Mouse (Mus musculus) midbrain, embryonic 14.5 days (tissue): ENCODE results near the gene Ncs1. TPM values are rescaled to one million over a fixed set of nuclear protein-coding genes. Genes with fewer than 3 reads are reported as not detected.
A peak's percentile ranks its signal among the peaks of the same experiment; 100 is the strongest.

Source experiments
- ATAC-seq: fragments of 200-750 bp; cut with Nextera tagmentation; 2 replicates; pipeline ENCODE4 v1.8.0; 2017; ENCODE audit warnings: moderate number of reproducible peaks, moderate library complexity; ENCODE audit not compliant: low FRiP score, low TSS enrichment
- DNase-seq: peaks from one replicate; pipeline ENCODE4 v3.0.0-alpha.2; 2015
- H3K27ac ChIP-seq: fragments of 300-500 bp; sonication (generic); replicated peaks from 2 replicates; pipeline ENCODE4 v1.5.1; 2014; ENCODE audit warnings: mild to moderate bottlenecking, low read depth, low read length, moderate library complexity
- H3K27me3 ChIP-seq: fragments of 300-500 bp; sonication (generic); 2 replicates; pipeline ENCODE4 v1.6.1; 2014; ENCODE audit warnings: low read length, control low read depth, mixed read lengths; ENCODE audit not compliant: control insufficient read depth, insufficient read depth
- H3K36me3 ChIP-seq: fragments of 300-500 bp; sonication (generic); 2 replicates; pipeline ENCODE4 v1.6.1; 2014; ENCODE audit warnings: low read length, control low read depth; ENCODE audit not compliant: control insufficient read depth, insufficient read depth
- H3K4me1 ChIP-seq: fragments of 300-500 bp; sonication (generic); 2 replicates; pipeline ENCODE4 v1.6.1; 2014; ENCODE audit warnings: mild to moderate bottlenecking, antibody characterized with exemption, low read length, control low read depth; ENCODE audit not compliant: control insufficient read depth, insufficient read depth
- H3K4me2 ChIP-seq: fragments of 300-500 bp; sonication (generic); 2 replicates; pipeline ENCODE4 v1.6.1; 2014; ENCODE audit warnings: mild to moderate bottlenecking, low read length, moderate library complexity
- H3K4me3 ChIP-seq: fragments of 300-500 bp; sonication (generic); replicated peaks from 2 replicates; pipeline ENCODE4 v1.5.1; 2014; ENCODE audit warnings: low read depth, low read length
- H3K9ac ChIP-seq: fragments of 300-500 bp; sonication (generic); replicated peaks from 2 replicates; pipeline ENCODE4 v1.6.1; 2014; ENCODE audit warnings: mild to moderate bottlenecking, low read length, moderate library complexity
- H3K9me3 ChIP-seq: fragments of 300-500 bp; sonication (generic); 2 replicates; pipeline ENCODE4 v1.6.1; 2016; ENCODE audit warnings: low read length, control low read depth, mixed read lengths; ENCODE audit not compliant: control insufficient read depth
- WGBS: fragments of 180-500 bp; shearing (Covaris S2); extraction: QIAGEN DNeasy Blood & Tissue Kit; methylation state at CpG from one replicate; pipeline ENCODE4 v1.1.7; 2014; 5-methylcytosine and 5-hydroxymethylcytosine counted together
- polyA plus RNA-seq: library from polyadenylated mRNA; unstranded; fragments of >200 nt; fragmentation: Nextera tagmentation; extraction: Ambion mirVana; gene quantifications from 2 replicates; pipeline ENCODE4 v1.2.1, GENCODE M21; 2014

Gene Ncs1
- polyA plus RNA-seq, result 167 and 185 TPM in 2 replicates

DNA sequence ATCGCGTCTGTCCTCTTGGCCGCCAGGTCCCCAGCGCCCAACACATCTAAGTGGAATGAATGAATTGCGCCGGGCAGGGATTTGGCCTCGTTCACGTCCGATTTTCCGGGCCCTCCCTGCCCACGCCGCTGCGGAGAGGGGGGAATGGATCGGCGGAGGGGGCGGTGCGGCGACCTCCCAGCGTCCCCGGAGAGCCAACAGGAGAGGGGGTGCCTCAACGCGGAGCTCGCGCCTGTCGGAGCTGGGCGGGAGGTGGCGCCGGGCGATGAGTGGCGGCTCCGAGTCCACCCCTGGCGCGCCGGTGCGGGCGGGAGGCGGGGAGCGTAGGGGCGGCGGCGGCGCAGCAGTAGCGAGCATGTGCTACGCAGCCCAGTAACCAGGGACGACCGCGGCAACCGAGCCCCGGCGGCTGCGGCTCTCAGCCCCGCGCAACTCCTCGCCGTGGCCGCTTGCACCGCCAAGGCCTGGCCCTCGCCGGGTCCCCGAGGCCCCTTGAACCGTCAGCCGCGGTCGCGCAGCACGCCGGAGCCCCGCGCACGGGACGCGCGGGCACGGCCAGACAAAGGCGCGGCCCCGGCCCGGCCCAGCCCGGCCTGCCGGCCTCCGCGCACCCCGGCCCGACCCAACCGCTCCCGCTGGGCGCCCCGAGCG is at the start of gene Ncs1:
TSS of gene Ncs1 (plus strand) at position 333 of the 651 bp plus-strand sequence.
- ATAC-seq (peak; percentile 85), DNase-seq (peak; percentile 91)
- peak within 1 kb of the TSS; percentile 90 for H3K27ac ChIP-seq
- peaks cover 31% of the 10 kb centered on the region for H3K4me1 ChIP-seq
- peak within 1 kb of the TSS; percentile 99 for H3K9ac ChIP-seq
- under 1% methylated on average over 77 of the region's 89 CpGs for WGBS
- H3K4me3 ChIP-seq, result peak within 1 kb of the TSS; percentile 96
- H3K9me3 ChIP-seq, result no peaks in the 10 kb centered on the region
- H3K4me2 ChIP-seq, result peak within 1 kb of the TSS; percentile 84
- no peaks in the 10 kb centered on the region for H3K27me3 ChIP-seq
- 0 out of 2 replicates have a peak, but pooled peaks cover 6% of the 10 kb centered on the region for H3K36me3 ChIP-seq

DNA sequence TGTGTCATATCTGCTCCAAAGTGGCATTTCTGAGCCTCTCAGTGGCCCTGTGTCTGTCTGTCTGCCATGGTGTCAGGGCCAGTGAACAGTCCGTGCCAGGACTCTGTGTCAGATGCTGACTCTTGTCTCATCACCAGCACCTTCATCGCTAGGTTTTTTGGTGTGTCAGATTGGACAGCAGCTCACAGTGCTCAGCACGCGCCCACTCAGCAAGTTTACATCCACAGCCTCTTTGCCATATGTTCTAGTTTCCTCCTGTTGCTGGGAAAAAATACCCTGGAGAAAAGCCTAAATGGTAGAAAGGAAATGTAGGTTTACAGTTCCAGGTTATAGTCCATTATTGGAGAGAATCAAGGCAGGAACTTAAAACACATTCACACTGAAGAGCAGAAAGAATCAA is 47.0 kb upstream of the Ncs1 start:
- Histone ChIP-seq H3K4me1 (no peaks in the 10 kb centered on the region), H3K27me3 (no peaks in the 10 kb centered on the region), H3K9ac (no peak overlapping the region), H3K36me3 (peaks cover 21% of the 10 kb centered on the region), H3K4me3 (no peak overlapping the region), H3K4me2 (no peak overlapping the region), H3K9me3 (no peaks in the 10 kb centered on the region), H3K27ac (no peak overlapping the region)
- no peak for DNase-seq
- WGBS, result 97% methylated on average over 4 of the region's 4 CpGs
- ATAC-seq, result no peak

- Histone ChIP-seq H3K36me3 (peaks cover 18% of the 10 kb centered on the region), H3K9me3 (no peaks in the 10 kb centered on the region)
- WGBS, result 96% methylated on average over 2 of the region's 2 CpGs
These were observed 45.6 kb upstream of the Ncs1 start for GRCm38 (mm10) chr2:31200051-31200450.

DNA sequence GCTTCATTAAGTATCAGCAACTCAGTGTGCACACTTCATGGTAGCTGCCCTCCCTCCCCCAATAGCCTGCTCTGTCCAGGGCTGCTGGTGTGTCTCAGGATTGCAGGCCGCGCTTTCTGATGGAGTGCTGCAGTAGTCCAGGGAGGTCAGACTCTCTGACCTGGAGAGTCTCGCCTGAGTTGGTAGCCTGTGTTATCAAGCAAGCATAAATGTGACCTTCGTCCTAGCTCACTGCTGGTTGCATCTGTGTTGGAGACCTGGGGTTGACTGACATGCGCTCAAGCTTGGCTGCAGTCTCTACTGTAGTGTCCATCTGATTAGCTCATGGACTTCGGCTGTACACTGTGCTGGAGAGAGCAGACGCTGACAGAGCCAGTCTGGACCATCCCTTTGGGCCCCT is 43.8 kb upstream of the Ncs1 start:
- Histone ChIP-seq H3K9me3 (no peaks in the 10 kb centered on the region), H3K27me3 (no peaks in the 10 kb centered on the region), H3K9ac (no peak overlapping the region), H3K4me1 (peaks cover 6% of the 10 kb centered on the region; the same call in 1 of the 2 replicates), H3K36me3 (peaks cover 18% of the 10 kb centered on the region), H3K27ac (no peak overlapping the region), H3K4me3 (no peak overlapping the region), H3K4me2 (no peak overlapping the region)
- no peak for DNase-seq
- ATAC-seq, result no peak
- 80% methylated on average over 7 of the region's 7 CpGs for WGBS

More at GRCm38 (mm10) chr2:31200051-31200450, 45.6 kb upstream of the Ncs1 start:
- ATAC-seq (no peak), DNase-seq (no peak)
- H3K27me3 ChIP-seq, result no peaks in the 10 kb centered on the region
- H3K4me3 ChIP-seq, result no peak overlapping the region
- H3K27ac ChIP-seq, result no peak overlapping the region
- no peaks in the 10 kb centered on the region for H3K4me1 ChIP-seq
- H3K4me2 ChIP-seq, result no peak overlapping the region
- no peak overlapping the region for H3K9ac ChIP-seq

DNA sequence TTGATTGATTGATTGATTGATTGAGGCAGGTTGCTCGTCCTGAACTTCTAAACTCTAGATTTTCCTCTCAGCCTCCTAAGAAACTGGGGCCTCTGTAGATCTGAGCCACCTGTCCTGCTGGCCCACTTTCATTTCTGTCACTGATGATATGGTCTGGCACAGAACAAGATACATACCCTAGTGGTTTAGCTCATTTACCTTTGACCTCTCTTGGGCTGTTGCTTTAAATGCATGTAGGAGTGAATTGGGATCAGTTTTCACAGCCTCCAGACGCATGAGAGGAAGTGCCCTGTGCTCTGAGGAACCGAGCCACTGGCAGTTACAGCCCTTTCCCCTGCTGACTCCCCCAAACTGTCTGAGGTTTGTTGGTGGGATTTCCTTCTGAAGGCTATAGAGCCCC is 43.3 kb upstream of the Ncs1 start:
- H3K4me3 ChIP-seq, result no peak overlapping the region
- peaks cover 6% of the 10 kb centered on the region; the same call in 1 of the 2 replicates for H3K4me1 ChIP-seq
- no peak for ATAC-seq
- no peaks in the 10 kb centered on the region for H3K9me3 ChIP-seq
- no peak overlapping the region for H3K9ac ChIP-seq
- H3K27me3 ChIP-seq, result no peaks in the 10 kb centered on the region
- WGBS, result 65% methylated on average over 3 of the region's 3 CpGs
- no peak for DNase-seq
- H3K27ac ChIP-seq, result no peak overlapping the region
- H3K4me2 ChIP-seq, result no peak overlapping the region
- H3K36me3 ChIP-seq, result peaks cover 17% of the 10 kb centered on the region

DNA sequence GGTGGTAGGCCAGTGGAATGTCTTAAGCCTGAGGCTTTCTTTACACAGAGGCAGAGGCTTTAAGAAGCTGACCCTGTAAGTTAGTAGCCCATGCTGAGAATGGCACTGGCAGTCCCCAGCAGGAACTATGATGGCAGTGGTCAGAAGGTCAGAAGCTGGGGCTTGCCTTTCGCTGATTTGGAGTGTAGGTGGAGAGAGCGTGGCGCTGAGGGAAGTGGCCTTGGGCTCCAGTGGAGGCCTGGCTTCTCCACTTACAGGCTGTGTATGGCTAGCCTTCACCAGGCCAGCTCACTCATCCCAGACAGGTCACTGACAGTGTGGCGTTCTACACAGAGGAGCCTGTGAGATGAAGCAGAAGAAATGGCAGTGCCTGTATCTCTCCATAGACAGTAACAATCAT is 42.7 kb upstream of the Ncs1 start:
- Histone ChIP-seq H3K9me3 (no peaks in the 10 kb centered on the region), H3K4me2 (no peak overlapping the region), H3K27ac (no peak overlapping the region), H3K9ac (no peak overlapping the region), H3K36me3 (peaks cover 14% of the 10 kb centered on the region), H3K27me3 (no peaks in the 10 kb centered on the region), H3K4me3 (no peak overlapping the region), H3K4me1 (peaks cover 6% of the 10 kb centered on the region; the same call in 1 of the 2 replicates)
- DNase-seq (no peak), ATAC-seq (no peak)
- 90% methylated on average over 4 of the region's 4 CpGs for WGBS

DNA sequence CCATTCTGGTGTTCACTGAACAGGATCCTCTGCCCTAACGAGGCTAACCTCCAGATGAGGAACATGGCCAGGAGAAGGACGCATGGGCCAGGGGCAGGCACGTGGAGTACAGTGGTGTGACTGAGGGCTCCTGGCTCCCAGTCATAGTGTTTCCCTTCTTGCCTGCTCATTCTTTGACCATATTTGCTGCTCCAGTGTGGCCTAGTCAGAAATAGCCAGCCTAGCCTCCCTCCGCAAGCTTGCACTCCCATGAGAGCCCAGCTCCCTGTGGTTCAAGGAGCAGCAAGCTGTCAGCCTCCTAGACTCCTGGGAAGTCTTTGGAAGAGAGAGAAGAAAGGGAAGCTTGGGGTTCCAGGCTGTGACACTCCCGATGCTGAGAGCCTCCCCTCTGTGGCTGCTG is 40.9 kb upstream of the Ncs1 start:
- Histone ChIP-seq H3K4me1 (peaks cover 6% of the 10 kb centered on the region; the same call in 1 of the 2 replicates), H3K9me3 (no peaks in the 10 kb centered on the region), H3K36me3 (peaks cover 23% of the 10 kb centered on the region), H3K4me3 (no peak overlapping the region), H3K4me2 (no peak overlapping the region), H3K9ac (no peak overlapping the region), H3K27me3 (no peaks in the 10 kb centered on the region), H3K27ac (no peak overlapping the region)
- 85% methylated on average over 5 of the region's 5 CpGs for WGBS
- DNase-seq, result no peak
- no peak for ATAC-seq

GRCm38 (mm10) chr2:31206211-31206610 is 39.4 kb upstream of the Ncs1 start:
- no peak for DNase-seq
- H3K4me2 ChIP-seq, result no peak overlapping the region
- H3K4me3 ChIP-seq, result no peak overlapping the region
- ATAC-seq, result no peak
- WGBS, result 85% methylated on average over 4 of the region's 4 CpGs
- peak overlapping the region; percentile 41; the same call in 1 of the 2 replicates for H3K27ac ChIP-seq
- peaks cover 25% of the 10 kb centered on the region for H3K36me3 ChIP-seq
- H3K4me1 ChIP-seq, result peaks cover 14% of the 10 kb centered on the region; the same call in 1 of the 2 replicates
- H3K9me3 ChIP-seq, result no peaks in the 10 kb centered on the region
- no peak overlapping the region for H3K9ac ChIP-seq
- H3K27me3 ChIP-seq, result no peaks in the 10 kb centered on the region

GRCm38 (mm10) chr2:31206882-31207281 is 38.7 kb upstream of the Ncs1 start:
- Histone ChIP-seq H3K4me1 (peaks cover 16% of the 10 kb centered on the region; the same call in 1 of the 2 replicates), H3K27me3 (no peaks in the 10 kb centered on the region), H3K9ac (no peak overlapping the region), H3K36me3 (peaks cover 23% of the 10 kb centered on the region), H3K27ac (peak overlapping the region; percentile 14; the same call in 1 of the 2 replicates), H3K4me2 (no peak overlapping the region), H3K9me3 (no peaks in the 10 kb centered on the region), H3K4me3 (no peak overlapping the region)
- ATAC-seq (no peak; the same call in 1 of the 2 replicates), DNase-seq (peak; percentile 67)
- 34% methylated on average over 8 of the region's 8 CpGs for WGBS
